Mouse (Mus musculus) cerebellum, adult 9-11 months (tissue): ENCODE measurements at regions not wholly inside any gene's neighbourhood (a gene's known extent, or its start where the extent isn't known, plus 50 kb on each side); places are given as distances from the start of the nearest gene placed in this dataset.

Experiments
- DNase-seq: peaks from one replicate; pipeline ENCODE4 v3.0.0; 2022

DNA sequence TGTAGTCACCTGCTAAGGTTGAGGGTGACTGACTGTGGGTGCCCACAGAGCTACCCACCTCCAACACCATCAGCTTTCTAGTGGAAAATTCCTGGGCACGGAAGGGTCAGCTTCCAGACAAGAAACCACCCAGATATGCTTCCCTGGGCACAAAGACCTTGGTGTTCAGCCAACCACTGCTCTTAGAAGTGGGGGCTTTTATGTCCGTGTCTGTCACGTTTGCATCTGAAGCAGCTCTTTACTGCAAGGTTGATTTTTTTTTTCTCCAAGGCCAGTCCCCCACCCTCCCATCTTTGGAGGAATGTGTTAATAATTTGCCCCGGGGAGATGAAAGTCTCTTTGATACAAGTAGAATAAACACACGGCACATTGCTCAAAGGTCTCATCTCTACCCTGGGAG is 98.6 kb upstream of the Ankrd55 start:
- no peak for DNase-seq

DNA sequence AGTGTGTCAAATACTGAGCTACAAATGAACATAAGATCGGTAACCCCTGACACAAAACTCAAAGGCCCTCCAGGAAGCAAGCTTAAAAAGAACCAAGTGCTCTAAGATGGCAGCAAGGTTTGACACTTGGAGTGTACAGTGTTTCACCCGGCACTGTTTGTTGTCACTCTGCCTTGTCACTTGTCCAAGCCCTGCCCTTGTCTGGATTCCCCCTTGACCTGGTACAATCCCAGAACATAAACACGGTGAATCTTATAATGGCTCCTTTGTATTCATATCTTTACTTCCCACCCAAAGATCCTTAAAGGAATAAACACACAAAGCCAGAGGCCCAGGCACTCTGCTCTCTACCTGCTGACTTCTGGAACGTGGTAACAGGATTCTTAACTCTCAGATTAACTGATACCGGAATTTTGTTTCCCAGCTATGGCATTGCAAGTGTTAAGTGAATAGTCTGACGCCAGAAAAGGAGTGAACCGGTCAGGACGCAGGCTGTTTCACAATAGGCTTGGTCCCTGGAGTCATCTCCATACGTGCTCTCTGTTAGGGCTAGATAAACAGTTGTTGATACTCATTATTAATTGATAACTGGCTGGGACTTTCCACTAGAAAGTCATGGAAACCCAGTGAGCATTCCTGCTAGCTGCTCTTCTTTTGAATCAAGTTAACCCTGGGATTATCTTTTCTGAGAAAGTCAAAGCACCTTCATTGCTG is 95.9 kb upstream of the Ankrd55 start:
- DNase-seq: no peak

DNA sequence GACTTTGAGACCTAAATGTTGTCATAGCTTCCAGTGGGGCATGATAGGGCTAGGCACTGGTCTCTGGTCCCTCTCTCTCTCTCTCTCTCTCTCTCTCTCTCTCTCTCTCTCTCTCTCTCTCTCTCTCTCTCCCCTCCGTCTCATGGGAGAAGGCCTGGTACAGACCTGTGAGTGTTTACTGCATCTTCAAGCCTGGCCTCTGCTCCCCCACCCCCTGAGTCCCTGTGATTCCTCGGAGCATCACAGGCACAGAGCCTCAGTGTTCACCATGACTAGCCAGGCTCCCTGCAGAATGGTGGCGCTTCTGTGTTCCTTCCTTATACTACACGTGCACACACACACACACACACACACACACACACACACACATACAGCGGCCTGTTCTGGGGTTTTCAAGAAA is 94.6 kb upstream of the Ankrd55 start:
- DNase-seq: no peak

DNA sequence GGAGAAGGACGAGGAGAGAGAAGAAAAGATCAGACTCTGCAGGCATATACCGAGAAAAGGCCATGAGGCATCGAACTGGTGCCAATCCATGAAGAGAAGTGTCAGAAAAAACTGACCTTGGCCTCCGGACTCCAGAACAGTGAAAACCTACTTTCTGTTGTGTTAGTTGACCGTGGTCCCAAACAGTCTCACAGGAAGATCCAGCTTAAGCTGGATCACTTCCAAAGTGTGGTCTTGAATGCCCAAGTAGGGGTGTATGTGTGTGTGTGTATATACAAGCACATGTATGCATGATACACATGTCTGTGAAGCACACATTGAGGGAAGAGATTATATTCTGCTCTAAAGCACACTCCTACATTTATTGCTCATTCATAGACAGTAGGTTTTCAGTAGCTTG is 93.3 kb upstream of the Ankrd55 start:
- no peak for DNase-seq

DNA sequence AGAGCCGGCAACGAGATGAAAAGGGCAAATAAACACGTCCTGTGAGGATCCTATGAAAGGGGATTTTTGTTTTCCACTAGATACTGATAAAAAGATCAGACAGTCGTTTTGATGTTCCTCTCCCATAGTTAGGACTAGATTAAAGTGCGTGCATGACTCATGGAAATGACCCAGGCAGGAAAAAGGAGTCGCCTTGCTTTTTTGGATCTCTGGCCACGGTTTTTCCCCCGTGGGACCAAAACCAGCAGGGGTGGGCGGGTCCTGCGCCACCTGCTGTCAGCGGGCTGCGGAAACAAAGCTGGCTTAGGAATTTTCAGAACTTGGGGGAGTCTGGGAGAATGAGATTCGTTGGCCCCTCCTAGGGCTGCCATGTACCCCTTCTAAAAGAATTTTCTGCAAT is 91.5 kb upstream of the Ankrd55 start:
- DNase-seq: no peak

DNA sequence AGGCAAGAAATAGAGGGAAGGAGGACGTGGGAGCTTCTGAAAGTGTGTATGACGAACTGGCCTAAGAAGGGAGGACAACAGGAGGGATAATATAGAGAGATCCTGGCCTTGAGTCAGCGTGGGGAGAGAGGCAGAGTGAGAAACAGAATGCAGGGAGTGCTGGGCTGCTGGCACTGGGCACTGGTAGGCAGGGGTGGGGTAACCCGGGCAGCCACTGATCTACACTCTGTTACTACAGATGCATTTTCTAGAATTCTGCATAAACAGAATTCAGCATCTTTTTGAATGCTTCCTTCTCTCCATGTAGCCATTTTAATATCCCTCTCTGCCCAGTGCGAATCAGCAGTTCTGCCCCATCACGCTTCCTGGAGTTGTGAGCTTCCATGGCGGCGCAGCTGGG is 84.5 kb upstream of the Ankrd55 start:
- no peak for DNase-seq

DNA sequence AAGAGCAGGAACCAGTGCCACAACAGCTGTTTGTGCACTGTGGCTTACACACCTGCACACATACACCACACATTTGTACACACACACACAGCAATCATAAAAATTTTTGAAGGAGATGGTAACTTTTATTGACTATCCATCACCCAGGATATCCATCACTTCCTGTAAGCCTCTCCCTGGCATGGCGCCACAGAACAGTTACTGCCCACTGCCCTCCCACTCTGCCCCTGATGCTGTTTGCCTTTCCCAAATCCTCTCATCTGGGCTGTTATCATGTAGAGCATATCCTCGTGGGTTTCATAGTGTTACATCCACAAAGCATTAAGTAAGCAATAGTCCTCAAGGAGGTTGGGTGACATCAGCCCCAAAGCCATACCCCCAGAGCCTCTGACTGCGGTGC is 84.0 kb upstream of the Ankrd55 start:
- DNase-seq: no peak

DNA sequence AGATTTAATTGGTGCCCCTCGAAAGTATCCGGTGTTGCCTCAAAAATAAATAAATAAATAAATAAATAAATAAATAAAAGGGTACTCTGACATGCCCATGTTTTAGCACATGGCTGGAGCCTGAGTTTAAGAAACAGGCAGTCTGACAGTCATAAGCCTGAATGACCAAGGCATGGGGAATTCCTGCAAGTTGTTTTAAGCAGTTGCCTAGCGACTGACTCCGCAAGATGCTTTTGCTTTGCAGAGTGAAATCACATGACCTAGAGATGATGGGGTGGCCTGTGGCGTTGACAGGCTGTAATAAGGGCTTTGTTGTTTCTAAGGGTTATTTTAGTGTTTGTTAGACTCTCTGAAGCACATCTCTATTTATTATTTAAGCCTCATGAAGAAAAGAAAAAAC is 83.4 kb upstream of the Ankrd55 start:
- DNase-seq: no peak

DNA sequence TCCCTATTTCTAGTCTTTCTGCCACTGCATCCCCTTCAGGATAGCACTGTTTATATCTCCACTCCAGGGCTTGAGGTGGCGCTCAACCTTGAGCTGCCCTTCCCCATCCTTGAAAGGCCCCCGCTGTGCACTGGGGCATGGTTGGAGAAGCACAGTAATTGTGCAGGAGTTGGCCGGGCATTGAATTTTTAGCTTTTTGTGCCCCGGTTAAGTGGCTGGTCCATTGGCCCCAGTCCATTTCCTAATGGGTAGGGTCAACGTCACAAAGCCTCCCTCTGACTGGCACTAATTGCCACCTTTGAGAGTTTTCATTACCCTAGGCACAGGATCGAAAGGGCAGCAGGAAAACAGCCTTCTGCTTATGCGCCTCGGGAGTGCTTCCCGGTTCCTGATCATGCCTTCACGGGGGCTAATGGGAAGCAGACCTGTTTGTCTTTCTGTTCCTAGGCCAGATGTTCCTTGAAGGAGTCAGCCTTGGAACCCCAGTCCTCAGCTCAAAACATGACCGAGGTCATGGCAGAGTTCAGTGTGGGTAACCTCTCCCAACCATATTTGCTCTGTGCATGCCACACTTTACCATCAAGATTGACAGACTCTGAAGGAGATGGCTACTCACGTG is 80.5 kb upstream of the Ankrd55 start:
- DNase-seq: no peak

DNA sequence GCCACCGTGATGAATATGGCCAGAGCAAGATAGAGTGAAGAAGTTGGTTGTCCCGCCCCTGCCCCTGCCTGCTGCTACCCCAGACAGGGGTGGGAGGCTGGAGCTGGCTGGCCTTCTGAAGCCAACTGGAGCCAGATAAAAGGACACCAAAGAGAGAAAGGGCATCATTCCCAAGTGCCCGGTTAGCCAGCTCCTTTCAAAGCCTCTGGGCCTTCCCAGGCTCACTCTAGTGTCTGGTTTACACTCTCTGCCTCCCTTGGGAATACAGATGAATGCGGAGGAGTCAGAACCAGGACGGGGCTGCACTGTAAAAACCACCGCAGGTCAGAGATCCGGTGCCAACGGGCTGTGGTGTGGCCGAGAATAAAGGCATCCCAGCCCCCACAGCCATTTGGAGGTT is 76.4 kb upstream of the Ankrd55 start:
- no peak for DNase-seq

DNA sequence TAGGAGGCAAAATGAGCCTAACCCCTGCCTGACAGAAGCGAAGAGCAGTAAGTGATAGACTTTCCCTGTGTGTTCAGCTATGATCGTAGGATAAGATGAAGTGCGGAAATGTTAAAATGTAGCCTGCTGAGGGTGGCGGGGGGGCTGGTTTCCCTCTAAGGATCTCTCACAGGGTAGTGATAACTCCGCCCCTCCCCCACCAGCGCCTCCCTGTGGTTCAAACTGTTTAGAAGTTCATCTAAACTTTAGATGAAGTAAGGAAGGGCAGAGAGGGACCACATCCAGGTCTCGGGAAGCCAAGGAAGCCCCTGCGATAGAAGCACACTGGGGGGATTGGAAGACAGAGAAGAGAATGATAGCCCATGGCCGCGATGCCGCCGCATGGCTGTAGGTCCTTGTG is 75.9 kb upstream of the Ankrd55 start:
- no peak for DNase-seq

DNA sequence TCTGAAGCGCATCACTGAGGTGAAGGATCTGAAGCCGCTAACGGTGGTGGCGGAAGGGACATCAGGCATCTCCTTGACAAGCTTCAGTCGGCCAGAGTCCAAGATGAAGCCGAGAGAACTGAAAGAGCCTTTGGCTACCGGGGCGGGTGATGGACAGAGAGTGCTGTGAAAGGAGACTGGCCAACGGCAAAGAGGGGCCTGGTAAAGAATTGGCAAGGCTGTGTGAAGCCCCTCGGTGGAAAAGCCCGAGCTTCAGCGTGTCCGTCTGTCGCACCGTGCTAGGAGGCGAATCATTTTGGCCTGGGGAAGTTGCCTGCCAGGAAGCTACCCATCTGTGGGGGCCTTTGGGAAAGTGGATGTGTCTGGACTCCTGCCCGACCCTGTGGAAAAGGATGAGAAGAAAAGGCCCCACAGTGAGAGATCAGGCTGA is 74.6 kb upstream of the Ankrd55 start:
- peak; percentile 7 for DNase-seq

DNA sequence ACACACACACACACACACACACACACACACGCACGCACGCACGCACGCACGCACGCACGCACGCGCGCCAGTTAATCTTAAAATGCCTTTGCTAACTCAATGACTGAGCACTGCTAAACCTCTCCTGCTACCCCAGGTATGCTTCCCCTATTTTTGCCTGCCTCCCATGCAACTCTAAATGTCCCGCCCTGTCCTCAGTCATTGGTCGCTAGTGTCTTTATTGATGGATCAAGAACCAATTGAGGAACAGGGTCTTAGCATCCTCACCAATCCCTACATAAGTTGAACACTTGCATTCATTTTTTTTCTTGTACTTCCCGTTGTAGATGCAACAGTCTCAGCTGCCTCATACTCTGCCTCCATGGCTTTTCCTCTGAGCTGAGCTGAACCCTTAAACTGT is 72.2 kb upstream of the Ankrd55 start:
- no peak for DNase-seq

DNA sequence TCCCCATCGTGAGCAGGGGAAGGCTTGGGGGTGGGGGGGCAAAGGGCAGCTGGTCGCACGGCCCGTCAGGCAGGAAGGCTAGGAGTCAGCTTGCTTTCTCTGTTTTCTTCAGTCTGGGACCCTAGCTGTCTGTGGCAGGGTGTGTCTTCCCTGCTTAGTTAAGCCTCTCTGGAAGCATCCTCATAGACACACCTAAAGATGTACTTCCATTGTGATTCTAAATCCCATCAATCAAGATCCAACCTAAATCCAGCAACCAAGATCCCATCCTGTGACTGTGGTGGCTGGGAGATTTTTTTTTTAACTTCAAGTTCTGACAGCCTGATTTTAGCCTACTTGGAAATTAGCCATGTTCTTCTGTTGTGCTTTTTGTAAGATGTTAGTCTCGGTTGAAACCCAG is 69.9 kb upstream of the Ankrd55 start:
- DNase-seq: no peak

DNA sequence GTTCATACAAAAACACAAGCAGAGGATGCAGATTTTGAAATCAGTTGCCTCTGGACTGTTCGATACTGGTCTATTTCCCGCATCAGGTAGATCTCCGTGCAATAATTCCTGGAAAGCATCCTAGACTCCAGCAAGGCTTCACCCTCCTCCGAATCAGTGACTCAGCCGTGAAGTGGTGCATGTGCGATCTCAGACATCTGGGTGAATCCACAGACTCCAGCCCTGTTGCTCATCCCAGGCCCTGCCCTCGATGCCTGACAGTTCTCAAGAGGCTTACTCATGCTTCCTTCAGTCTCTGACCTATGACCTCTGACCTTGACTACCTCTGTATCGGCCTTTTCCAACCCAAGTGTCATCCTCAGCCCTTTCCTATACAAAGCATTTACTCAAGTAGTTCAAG is 68.1 kb upstream of the Ankrd55 start:
- DNase-seq: no peak

DNA sequence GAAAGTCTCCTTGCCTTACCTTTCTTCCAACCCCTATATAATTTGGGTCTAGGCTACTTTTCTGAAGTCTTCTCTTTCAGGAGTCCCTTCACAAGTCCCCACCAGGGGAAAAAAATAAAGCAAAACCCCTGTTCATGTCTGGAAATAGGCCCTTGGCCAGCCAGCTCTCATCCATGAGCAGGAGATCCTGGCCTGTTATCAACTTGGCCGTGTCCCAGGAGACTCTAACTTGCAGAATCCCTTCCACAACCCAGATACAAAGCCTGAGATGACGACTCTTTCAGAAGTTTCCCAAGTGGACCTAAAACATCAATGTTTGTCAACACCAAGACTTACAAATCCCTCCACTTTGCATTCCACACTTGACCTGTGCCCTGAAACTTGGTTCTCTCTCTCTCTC is 64.6 kb upstream of the Ankrd55 start:
- DNase-seq: no peak

DNA sequence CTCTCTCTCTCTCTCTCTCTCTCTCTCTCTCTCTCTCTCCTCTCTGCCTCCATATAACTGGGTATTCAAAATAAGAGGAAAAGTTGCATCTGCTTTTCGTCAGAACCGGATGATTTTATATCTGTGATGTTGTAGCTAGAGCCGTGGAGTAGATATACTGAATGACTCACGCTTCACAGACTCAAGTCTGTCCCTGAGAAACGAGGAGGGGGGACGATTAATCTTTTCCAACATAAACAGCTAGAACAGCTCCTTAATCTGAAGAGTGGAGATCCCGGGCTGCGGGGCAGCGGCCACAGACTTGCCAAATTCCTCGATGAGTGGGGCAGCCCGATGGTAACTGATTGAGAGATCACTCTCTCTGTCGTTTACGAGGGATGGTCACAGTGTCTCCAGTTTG is 60.5 kb upstream of the Ankrd55 start:
- DNase-seq: no peak

DNA sequence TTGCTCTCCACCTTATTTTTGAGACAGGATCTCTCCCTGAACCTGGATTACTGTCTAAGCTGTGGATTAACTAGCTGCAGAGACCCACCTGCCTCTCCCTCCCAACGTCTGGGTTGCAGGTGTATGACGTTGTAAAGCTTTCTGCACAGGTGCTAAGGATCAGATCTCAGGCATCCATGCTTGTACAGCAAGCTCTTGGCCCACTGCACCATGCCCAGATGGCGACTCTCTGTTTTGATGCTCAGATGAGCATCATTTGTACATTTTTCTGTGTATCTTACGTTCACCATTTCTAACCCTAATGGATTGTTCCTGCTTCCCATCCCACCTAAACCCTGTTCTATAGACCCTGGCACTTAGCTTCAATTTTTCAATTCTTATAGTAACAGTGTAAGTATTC is 59.4 kb upstream of the Ankrd55 start:
- DNase-seq: no peak

DNA sequence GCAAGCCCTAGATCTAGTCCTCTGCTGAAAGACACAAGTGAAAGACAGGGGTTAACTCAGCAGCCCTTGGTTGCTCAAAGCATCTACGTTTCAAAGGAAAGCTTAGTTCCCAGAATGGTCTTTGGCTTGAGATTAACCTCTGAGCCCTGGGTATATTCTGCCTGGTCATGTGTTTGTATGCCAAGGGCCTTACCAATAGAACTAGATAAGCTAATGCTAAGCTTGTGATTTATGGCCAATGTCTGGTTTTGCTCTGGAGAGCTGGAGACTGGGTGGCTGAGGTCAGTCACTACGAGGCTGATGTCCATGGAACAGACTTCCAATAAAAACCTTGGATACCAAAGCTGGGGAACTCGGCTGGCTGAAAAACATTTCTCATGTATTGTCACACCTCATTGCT is 58.1 kb upstream of the Ankrd55 start:
- no peak for DNase-seq

DNA sequence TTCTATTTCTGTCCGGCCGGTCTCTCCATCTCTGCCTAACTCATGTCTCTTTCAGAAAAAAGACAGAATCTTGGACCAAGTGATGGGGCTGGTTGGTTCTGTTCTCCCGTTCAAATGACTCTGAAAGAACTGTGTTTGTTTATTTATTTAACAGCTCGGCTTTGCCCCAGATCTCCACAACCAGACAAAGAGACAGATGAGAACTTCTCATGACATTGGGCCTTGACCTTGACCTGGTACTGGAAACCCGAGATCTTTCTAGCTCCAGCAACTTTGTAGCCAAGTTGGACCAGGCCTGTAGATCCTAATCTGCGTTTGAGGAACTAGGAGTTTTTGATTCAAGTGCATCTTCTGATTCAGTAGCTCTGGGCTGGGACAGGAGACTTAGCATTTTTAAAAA is 53.6 kb upstream of the Ankrd55 start:
- no peak for DNase-seq

DNA sequence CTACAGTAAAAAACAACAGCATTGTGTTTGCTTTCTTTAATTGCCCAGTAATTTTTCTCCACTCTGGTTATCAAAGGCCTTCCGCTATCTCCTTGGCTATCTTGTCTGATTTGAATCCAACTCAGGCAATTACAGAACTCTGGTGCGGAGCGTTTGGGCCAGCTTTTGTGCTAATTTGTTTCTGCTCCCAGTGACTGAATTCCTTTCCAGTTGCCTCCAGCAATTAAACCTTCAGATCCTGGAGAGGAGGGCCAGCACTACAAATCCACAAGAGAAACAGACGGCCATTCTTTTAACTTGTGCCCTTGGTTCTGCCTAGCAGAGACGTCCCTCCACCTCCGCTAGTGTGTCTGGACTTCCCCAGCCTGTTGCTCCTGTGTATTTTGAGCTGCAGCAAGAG is 51.3 kb upstream of the Ankrd55 start:
- no peak for DNase-seq

DNA sequence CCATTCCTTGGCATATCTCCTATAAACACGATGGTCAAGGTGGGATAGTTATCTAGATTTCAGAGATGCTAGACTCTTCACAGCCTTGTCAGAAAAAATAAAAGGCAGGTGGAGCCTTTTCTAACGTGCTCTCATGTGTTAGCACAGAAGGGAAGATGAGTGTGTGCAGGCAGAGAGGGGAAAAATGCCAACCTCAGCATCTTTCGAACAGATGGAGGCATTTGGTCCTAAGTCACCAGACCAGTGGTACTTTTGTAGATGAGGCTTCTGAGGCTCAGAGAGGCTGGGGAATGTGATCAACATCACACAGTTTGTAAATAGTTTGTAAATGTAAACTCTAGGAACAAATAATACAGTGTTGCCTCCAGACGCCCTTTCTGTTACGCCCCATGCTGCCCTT is 50.9 kb upstream of the Ankrd55 start:
- no peak for DNase-seq

DNA sequence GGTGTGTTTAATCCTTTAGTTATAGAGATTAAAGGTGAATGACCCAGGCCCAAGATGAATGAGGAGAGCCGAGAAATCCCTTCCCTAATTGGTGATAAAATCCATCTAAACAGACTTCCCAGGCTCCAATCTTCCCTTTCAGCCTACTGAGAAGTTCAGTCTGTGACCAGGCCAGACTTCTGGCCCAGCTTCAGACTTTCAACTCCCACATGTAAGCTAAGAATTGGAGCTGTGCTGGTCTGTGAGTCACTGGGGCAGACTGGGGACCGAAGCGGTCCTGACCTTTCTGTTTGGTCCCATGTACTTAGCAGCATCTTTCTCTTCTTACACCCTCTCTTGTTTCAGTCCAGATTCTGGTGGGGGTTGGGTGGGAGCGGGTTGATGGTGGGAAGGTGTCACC is 50.3 kb upstream of the Ankrd55 start:
- DNase-seq: no peak
